Mouse (Mus musculus) hindbrain, embryonic 12.5 days (tissue): ENCODE data around the gene Vamp2. TPM values are rescaled to one million over a fixed set of nuclear protein-coding genes. Genes with fewer than 3 reads are reported as not detected.

ENCODE experiments used
- polyA plus RNA-seq: library from polyadenylated mRNA; unstranded; fragments of >200 nt; fragmentation: Nextera tagmentation; extraction: Ambion mirVana; gene quantifications from 2 replicates; pipeline ENCODE4 v1.2.1, GENCODE M21; 2016

Vamp2 gene
- polyA plus RNA-seq, 1 experiment from 2014 or later, result 140 TPM

Other genes starting within 250 kb of the Vamp2 start
- 76.2 and 77.1 TPM in 2 replicates for gene Ndel1, start 216.6 kb upstream of the Vamp2 start, polyA plus RNA-seq
- gene Rnf222, start 199.9 kb upstream of the Vamp2 start, polyA plus RNA-seq, result 0.07 TPM in 1 of 2 replicates, not detected in the other
- gene Rpl26, start 186.9 kb upstream of the Vamp2 start, polyA plus RNA-seq, result 624 and 749 TPM in 2 replicates
- gene Odf4, start 161.4 kb upstream of the Vamp2 start, polyA plus RNA-seq, result 0.36 TPM in 1 of 2 replicates, not detected in the other
- 8.5 TPM in 2 replicates for gene Arhgef15, start 131.0 kb upstream of the Vamp2 start, polyA plus RNA-seq
- gene Slc25a35, start 120.4 kb upstream of the Vamp2 start, polyA plus RNA-seq, result 2.3 TPM in 2 replicates
- 34.4 and 38.3 TPM in 2 replicates for gene Rangrf, start 113.3 kb upstream of the Vamp2 start, polyA plus RNA-seq
- gene Pfas, start 80.0 kb upstream of the Vamp2 start, polyA plus RNA-seq, result 27.8 and 31.0 TPM in 2 replicates
- gene Ctc1, start 72.6 kb upstream of the Vamp2 start, polyA plus RNA-seq, result 64.8 and 66.4 TPM in 2 replicates
- 95.5 and 100 TPM in 2 replicates for gene Aurkb, start 42.8 kb upstream of the Vamp2 start, polyA plus RNA-seq
- 15.8 and 16.6 TPM in 2 replicates for gene Borcs6, start 28.8 kb upstream of the Vamp2 start, polyA plus RNA-seq
- 39.4 and 45.1 TPM in 2 replicates for gene Tmem107, start 17.7 kb upstream of the Vamp2 start, polyA plus RNA-seq
- gene Per1, start 6.7 kb downstream of the Vamp2 start, polyA plus RNA-seq, result 9.8 and 11.6 TPM in 2 replicates
- 0.25 and 0.49 TPM in 2 replicates for gene Hes7, start 31.9 kb downstream of the Vamp2 start, polyA plus RNA-seq
- gene 9130213A22Rik, start 34.1 kb downstream of the Vamp2 start, polyA plus RNA-seq, result 0.26 and 0.29 TPM in 2 replicates
- 0.41 and 0.65 TPM in 2 replicates for gene Aloxe3, start 37.4 kb downstream of the Vamp2 start, polyA plus RNA-seq
- gene Alox12b, start 68.5 kb downstream of the Vamp2 start, polyA plus RNA-seq, result 0.12 TPM in 2 replicates
- 0.06 and 0.07 TPM in 2 replicates for gene Alox8, start 109.4 kb downstream of the Vamp2 start, polyA plus RNA-seq
- 0.04 and 0.13 TPM in 2 replicates for gene Gucy2e, start 148.5 kb downstream of the Vamp2 start, polyA plus RNA-seq
- gene Cntrob, start 235.3 kb downstream of the Vamp2 start, polyA plus RNA-seq, result 30.2 and 37.0 TPM in 2 replicates
- gene Trappc1, start 235.5 kb downstream of the Vamp2 start, polyA plus RNA-seq, result 165 and 191 TPM in 2 replicates
- 5.0 and 5.4 TPM in 2 replicates for gene Kcnab3, start 237.8 kb downstream of the Vamp2 start, polyA plus RNA-seq